Mouse (Mus musculus): Measurements from ENCODE around the gene Myl10. TPM values are rescaled to one million over a fixed set of nuclear protein-coding genes. Genes with fewer than 3 reads are reported as not detected.
"Not testable (repeated sequence)": the region's sequence is repeated elsewhere in the genome, so short reads cannot be mapped to it uniquely, and the experiment has no call there.

Myl10 gene
- total RNA-seq, 2 experiments from 2014 or later: not detected

GRCm38 (mm10) chr5:136705532-136705931 lies 12.6 kb downstream of the Myl10 start:
- no peak for DNase-seq

DNA sequence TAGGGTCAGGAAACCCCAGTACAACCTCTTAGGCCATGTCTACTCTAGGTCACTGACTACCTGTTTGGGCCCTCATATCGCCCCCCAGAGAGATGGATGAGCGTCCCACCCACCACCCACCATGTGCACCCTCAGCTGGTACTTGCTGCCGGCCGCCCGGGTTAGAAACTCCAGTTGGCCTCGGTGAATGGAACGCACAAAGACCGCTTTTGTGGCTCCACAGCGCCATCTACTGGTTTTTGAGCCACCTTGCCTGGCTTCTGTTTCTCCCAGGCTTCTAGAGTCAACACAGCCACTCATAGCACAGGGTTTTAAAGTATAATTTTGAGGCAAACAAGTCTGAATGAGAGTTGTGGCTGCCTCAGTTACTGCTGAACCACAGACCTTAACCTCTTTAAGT lies 13.9 kb downstream of the Myl10 start:
- peak; percentile 85 for DNase-seq

DNA sequence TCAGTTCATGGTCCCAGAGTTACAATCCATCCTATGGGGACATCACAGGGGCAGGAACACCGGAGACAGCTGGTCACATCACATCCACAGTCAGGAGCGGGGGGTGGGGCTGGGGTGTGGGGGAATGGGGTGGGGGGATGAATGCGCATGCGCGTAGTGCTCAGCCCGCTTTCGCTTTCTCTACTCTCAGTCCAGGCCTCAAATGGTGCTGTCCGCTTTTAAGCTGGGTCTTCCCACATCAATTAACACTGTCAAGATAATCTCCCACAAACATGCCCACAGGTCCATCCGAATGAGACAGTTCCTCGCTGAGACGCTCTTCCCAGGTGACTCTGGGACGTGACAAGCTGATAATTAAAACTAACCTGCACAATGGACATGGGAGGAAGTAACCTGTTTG lies 15.2 kb downstream of the Myl10 start:
- no peak for DNase-seq

GRCm38 (mm10) chr5:136710742-136711141 lies 17.8 kb downstream of the Myl10 start:
- no peak for DNase-seq

- no peak for DNase-seq
Measured at GRCm38 (mm10) chr5:136714232-136714875, 21.4 kb downstream of the Myl10 start.

- DNase-seq: peak; percentile 50
Measured at GRCm38 (mm10) chr5:136714879-136715278, 21.9 kb downstream of the Myl10 start.

GRCm38 (mm10) chr5:136716696-136717572 lies 24.0 kb downstream of the Myl10 start:
- DNase-seq: no peak

- DNase-seq: no peak
Measured at GRCm38 (mm10) chr5:136717573-136717854, 24.6 kb downstream of the Myl10 start.

DNA sequence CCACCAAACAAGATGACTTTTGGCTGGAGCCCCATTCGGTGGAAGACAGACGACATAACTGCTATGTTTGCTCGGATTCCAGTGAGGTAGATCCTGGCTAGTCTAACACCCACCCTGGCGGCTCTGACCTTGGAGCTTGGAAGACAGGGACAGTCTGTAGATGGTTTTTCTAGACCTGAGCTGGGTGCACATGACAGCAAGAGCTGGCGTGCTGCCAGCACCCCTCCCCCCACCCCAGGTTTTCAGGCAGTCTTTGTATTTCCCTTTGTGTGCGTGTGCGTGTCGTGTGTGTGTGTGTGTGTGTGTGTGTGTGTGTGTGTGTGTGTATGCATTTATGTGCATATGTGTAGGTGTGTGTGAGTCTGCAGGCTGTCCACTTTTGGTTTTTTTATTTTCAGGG lies 25.7 kb downstream of the Myl10 start:
- DNase-seq: no peak

DNA sequence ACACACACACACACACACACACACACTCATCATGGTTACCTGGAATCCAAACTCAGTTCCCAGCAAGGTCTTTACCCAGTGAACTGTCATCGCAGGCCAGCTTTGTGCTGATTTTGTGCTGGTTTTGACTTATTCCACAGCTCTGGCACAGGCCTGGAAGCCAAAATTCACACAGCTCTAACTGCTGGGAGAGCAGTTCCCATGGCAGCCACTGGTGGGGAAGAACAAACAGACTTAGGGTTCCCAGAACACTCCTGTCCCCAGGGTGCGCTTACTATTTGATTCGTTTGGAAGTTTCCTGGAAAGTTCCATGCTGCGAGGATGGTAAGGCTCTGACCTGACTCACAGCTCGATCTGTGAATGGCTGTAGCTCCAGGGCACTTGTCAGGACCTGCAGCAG lies 28.6 kb downstream of the Myl10 start:
- no peak for DNase-seq

DNA sequence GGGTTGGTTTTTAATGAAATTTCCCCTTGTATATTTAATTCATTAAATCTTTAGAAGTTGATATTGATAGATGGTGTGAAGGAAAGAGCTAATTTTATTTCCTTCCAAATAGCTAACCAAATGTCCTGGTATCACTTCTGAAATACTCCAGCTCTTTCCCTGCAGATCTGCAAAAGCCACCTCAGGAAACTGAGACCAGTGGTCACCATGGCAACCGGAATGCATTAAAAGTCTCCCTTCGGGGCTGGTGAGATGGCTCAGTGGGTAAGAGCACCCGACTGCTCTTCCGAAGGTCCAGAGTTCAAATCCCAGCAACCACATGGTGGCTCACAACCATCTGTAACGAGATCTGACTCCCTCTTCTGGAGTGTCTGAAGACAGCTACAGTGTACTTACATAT lies 33.3 kb downstream of the Myl10 start:
- not testable (repeated sequence) for DNase-seq

DNA sequence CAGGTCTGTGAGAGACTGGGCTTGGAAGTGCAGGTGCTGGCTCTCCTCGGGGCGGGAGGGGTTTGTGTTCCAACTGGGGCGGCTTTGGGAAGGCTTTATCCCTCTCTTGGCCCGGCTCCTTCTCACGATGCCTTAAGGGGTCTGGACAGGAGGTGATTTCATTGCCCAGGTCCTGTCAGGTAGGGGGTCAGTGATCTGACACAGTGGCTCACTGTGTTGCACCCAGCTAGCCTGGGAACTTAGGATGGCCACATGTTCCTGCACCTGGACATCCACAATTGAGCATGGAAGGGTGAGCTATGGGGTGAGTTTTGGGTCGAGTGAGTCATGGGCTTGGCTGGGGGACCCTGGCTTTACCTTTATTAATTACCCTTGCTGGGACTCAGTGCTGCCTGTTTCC lies 46.0 kb downstream of the Myl10 start:
- DNase-seq: no peak

GRCm38 (mm10) chr5:136746596-136746995 lies 53.6 kb downstream of the Myl10 start:
- no peak for DNase-seq

Other genes starting within 250 kb of the Myl10 start
- 10 to 100 TPM; 79.1 to 95.4 TPM for gene Cux1, start 125.7 kb upstream of the Myl10 start, total RNA-seq (2021)
- 1 to 10 TPM; 6.7 to 8.3 TPM for gene Col26a1, start 190.1 kb downstream of the Myl10 start, total RNA-seq (2021)
- 10 to 100 TPM; 24.5 to 27.5 TPM for gene Ift22, start 215.0 kb downstream of the Myl10 start, total RNA-seq (2021)

All from adrenal gland, postnatal 10 days (tissue).